Mouse (Mus musculus): Measurements from ENCODE around the gene Jpt2. TPM values are rescaled to one million over a fixed set of nuclear protein-coding genes. Genes with fewer than 3 reads are reported as not detected.

Gene Jpt2
- 125 and 143 TPM in 2 replicates for polyA plus RNA-seq (2014; fragmentation: Nextera tagmentation; extraction: Ambion mirVana)

DNA sequence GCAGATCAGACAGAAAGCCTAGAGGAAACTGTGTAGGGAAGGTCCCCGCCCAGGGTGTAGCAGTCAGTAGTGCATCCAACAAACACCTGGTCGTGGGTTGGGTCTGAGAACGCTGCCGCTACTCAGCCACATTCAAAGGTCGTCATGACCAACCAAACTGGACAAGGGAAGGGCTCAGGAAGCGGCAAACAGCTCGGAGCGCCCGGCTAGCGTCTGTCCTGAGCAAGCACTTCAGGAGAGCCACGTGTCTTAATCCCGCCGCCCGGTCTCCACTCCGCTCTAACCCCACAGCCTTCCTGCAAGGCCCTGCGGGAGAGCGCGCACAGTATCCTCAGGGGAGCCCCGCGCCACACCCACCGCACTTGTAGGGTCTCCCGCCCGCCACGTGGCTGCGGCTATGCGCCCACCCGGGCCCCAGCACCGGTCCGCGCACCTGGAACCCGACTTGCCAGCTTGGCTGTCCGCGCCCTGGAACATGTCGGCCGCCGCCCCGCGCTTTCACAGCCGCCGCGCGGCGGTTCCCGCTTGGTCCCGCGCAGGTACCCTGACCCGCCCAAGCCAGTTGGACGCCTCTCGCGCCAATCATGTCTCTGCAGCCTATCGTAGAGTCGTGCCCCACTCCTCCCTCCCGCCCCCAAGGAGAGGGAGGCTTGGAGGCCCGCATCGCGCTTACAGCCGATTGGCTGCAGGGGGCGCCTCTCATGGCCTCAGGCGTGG, at the start of gene Jpt2:
Gene Jpt2 (minus strand): TSS at position 555 of the 717 bp plus-strand sequence.
- peaks cover 10% of the 10 kb centered on the region for H3K4me1 ChIP-seq (replicated peaks; ENCODE audit: control insufficient read depth, insufficient read depth, low read length)
- H3K4me3 ChIP-seq (ENCODE audit: low read depth, low read length): peak within 1 kb of the TSS; percentile 88
- peak; percentile 100 for ATAC-seq (replicated peaks; ENCODE audit: low FRiP score, low TSS enrichment, low read depth)
- H3K27me3 ChIP-seq (replicated peaks; ENCODE audit: control insufficient read depth, insufficient read depth, low read length): no peaks in the 10 kb centered on the region
- peak; percentile 99 for DNase-seq (ENCODE audit: low spot score)
- H3K9ac ChIP-seq (ENCODE audit: low read length): peak within 1 kb of the TSS; percentile 76
- H3K27ac ChIP-seq (ENCODE audit: low read depth): peak within 1 kb of the TSS; percentile 73
- H3K36me3 ChIP-seq (ENCODE audit: control insufficient read depth, insufficient read depth, low read length): peaks cover 52% of the 10 kb centered on the region
- H3K4me2 ChIP-seq (ENCODE audit: low read length): peak within 1 kb of the TSS; percentile 85
- 1% methylated on average over 57 of the region's 59 CpGs for WGBS
- H3K9me3 ChIP-seq (ENCODE audit: control insufficient read depth, low read length): no peaks in the 10 kb centered on the region

DNA sequence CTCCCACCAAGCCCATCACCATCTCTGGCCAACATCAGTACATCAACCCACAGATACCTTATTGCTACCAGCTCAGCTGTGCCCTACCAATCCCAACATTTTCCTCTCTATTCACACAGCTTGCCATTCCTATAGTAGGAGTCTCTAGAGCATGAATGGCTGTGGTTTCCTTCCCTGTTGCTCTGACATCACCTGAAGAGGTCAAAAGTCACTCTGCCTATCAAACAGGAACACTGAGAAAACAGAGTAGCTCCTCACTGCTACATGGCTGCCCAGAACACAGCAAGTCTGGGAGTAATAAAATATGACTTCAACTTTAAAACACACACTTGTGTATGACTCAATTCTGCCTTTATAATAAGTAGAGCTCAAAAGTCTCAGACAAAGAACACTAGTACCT, 47.0 kb upstream of the Jpt2 start:
- no peak overlapping the region for H3K9ac ChIP-seq (ENCODE audit: low read length)
- H3K4me3 ChIP-seq (ENCODE audit: low read depth, low read length): no peak overlapping the region
- DNase-seq (ENCODE audit: low spot score) (no peak), ATAC-seq (replicated peaks; ENCODE audit: low FRiP score, low TSS enrichment, low read depth) (no peak)
- H3K27ac ChIP-seq (ENCODE audit: low read depth): no peak overlapping the region
- H3K36me3 ChIP-seq (ENCODE audit: control insufficient read depth, insufficient read depth, low read length): peaks cover 76% of the 10 kb centered on the region
- no peak overlapping the region for H3K4me2 ChIP-seq (ENCODE audit: low read length)
- no peaks in the 10 kb centered on the region for H3K9me3 ChIP-seq (ENCODE audit: control insufficient read depth, low read length)
- H3K4me1 ChIP-seq (replicated peaks; ENCODE audit: control insufficient read depth, insufficient read depth, low read length): 0 out of 2 replicates have a peak, but pooled peaks cover under 1% of the 10 kb centered on the region
- no peaks in the 10 kb centered on the region for H3K27me3 ChIP-seq (replicated peaks; ENCODE audit: control insufficient read depth, insufficient read depth, low read length)

DNA sequence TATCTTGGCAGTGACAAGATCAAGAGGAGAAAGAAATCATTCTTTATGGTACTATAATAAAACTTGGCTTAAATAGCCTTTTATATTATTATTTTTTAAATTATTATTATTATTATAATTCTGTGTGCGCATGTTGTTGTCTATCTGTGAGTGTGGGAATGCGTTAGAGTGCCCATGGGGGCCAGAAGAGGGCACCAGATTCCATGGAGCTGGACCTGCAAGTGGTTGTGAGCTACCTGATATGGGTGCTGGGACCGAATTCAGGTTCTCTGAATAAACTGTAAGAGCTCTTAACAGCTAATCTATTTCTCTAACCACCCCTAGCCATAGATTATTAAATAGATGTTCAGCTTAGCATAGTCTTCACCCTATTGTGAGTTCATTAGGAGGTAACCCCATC, 44.6 kb upstream of the Jpt2 start:
- Histone ChIP-seq H3K27me3 (replicated peaks; ENCODE audit: control insufficient read depth, insufficient read depth, low read length) (no peaks in the 10 kb centered on the region), H3K36me3 (ENCODE audit: control insufficient read depth, insufficient read depth, low read length) (peaks cover 76% of the 10 kb centered on the region)

DNA sequence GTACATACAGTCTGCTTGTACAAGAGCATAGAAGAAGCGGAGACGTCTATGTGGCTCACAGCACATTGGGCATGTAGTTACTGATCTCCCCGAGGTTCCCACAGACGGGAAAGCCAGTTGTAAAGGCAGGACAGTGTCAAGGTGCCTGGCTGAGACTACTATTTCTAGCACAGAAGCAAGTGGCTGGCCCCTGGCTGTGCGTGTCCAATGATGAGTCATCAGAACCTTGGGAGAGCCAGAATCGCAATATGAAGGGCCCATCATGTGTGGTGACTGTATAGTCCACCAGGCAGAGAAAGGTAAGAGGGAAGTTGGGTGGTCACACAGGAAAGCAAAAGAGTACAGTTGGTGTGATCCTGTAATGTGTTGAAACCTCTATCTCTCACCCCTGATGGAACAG, 34.2 kb upstream of the Jpt2 start:
- no peaks in the 10 kb centered on the region for H3K4me1 ChIP-seq (replicated peaks; ENCODE audit: control insufficient read depth, insufficient read depth, low read length)
- no peak overlapping the region for H3K27ac ChIP-seq (ENCODE audit: low read depth)
- peaks cover 97% of the 10 kb centered on the region for H3K36me3 ChIP-seq (ENCODE audit: control insufficient read depth, insufficient read depth, low read length)
- H3K4me3 ChIP-seq (ENCODE audit: low read depth, low read length): no peak overlapping the region
- no peaks in the 10 kb centered on the region for H3K27me3 ChIP-seq (replicated peaks; ENCODE audit: control insufficient read depth, insufficient read depth, low read length)
- ATAC-seq (replicated peaks; ENCODE audit: low FRiP score, low TSS enrichment, low read depth): no peak
- no peak for DNase-seq (ENCODE audit: low spot score)
- no peaks in the 10 kb centered on the region for H3K9me3 ChIP-seq (ENCODE audit: control insufficient read depth, low read length)
- no peak overlapping the region for H3K9ac ChIP-seq (ENCODE audit: low read length)
- H3K4me2 ChIP-seq (ENCODE audit: low read length): no peak overlapping the region
- WGBS: 92% methylated on average over 6 of the region's 6 CpGs

More for the DNA sequence above, 44.6 kb upstream of the Jpt2 start:
- DNase-seq (ENCODE audit: low spot score) (no peak), ATAC-seq (replicated peaks; ENCODE audit: low FRiP score, low TSS enrichment, low read depth) (no peak)
- Histone ChIP-seq H3K4me2 (ENCODE audit: low read length) (no peak overlapping the region), H3K9ac (ENCODE audit: low read length) (no peak overlapping the region), H3K27ac (ENCODE audit: low read depth) (no peak overlapping the region), H3K4me3 (ENCODE audit: low read depth, low read length) (no peak overlapping the region), H3K9me3 (ENCODE audit: control insufficient read depth, low read length) (no peaks in the 10 kb centered on the region), H3K4me1 (replicated peaks; ENCODE audit: control insufficient read depth, insufficient read depth, low read length) (no peaks in the 10 kb centered on the region)
- 96% methylated on average over 3 of the region's 3 CpGs for WGBS

DNA sequence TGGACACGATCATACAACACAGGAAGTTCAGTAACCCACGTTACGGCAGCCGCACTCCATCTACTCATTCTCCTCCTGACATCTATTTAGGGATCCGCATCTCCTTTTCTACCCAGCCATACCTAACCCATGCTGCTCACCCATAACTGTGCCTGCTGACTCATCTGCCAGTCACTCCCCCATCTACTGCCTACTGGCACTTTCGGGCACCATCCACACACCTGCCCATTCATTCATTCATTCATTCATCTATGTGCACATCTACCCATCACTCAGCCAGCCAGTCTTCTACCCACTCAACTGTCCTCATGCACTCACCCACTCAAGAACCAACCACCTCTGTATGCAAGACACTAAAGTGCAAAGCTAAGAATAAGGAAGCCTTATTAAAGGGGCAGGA, 26.7 kb upstream of the Jpt2 start:
- DNase-seq (ENCODE audit: low spot score): no peak
- ATAC-seq (replicated peaks; ENCODE audit: low FRiP score, low TSS enrichment, low read depth): no peak
- no peak overlapping the region for H3K27ac ChIP-seq (ENCODE audit: low read depth)
- peaks cover 92% of the 10 kb centered on the region for H3K36me3 ChIP-seq (ENCODE audit: control insufficient read depth, insufficient read depth, low read length)
- H3K4me2 ChIP-seq (ENCODE audit: low read length): no peak overlapping the region
- H3K9me3 ChIP-seq (ENCODE audit: control insufficient read depth, low read length): no peaks in the 10 kb centered on the region
- H3K4me3 ChIP-seq (ENCODE audit: low read depth, low read length): no peak overlapping the region
- H3K4me1 ChIP-seq (replicated peaks; ENCODE audit: control insufficient read depth, insufficient read depth, low read length): no peaks in the 10 kb centered on the region
- no peaks in the 10 kb centered on the region for H3K27me3 ChIP-seq (replicated peaks; ENCODE audit: control insufficient read depth, insufficient read depth, low read length)
- H3K9ac ChIP-seq (ENCODE audit: low read length): no peak overlapping the region
- 95% methylated on average over 6 of the region's 6 CpGs for WGBS

DNA sequence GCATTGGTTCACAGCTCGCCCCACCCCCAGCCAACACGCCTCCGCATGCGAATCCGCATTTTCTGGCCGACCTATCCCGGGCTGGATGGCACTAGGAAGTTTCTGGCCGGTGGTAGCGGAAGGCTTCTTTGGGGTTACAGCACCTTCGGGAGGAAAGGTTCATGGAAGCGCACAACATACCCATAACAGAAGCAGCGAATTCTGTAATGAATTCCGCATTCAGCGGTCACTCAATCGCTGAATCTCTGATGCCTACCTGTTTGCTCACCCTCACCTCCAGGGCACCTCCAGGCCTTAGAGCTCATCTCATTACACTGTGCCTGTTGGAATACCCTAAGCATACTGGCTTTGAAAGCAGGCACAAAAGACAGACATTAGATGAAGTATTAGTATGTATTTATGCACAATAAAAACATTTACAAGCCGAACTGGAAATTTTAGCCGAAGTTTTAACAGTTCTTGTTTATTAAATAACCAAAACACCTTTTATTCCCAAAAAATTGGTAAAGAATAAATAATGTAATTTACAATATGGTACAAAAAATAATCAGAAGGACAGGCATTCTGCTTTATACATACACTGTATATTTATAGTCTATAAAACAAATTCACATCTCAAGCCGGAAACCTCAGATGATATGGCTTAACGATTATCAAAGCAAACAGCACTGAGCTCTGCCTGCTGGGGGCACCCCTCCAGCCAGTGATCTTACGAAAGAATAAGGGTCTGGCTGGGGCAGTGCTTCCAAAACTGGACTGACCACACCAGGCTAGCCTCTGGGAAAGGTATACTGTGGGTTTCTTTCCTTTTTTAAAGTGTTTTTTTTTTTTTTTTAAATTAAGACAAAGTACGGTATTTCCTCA, 595 bp upstream of the Jpt2 start:
- WGBS: 13% methylated on average over 21 of the region's 21 CpGs
- H3K4me1 ChIP-seq (replicated peaks; ENCODE audit: control insufficient read depth, insufficient read depth, low read length): peaks cover 10% of the 10 kb centered on the region
- no peaks in the 10 kb centered on the region for H3K9me3 ChIP-seq (ENCODE audit: control insufficient read depth, low read length)
- DNase-seq (ENCODE audit: low spot score) (no peak), ATAC-seq (replicated peaks; ENCODE audit: low FRiP score, low TSS enrichment, low read depth) (peak; percentile 50)
- H3K4me3 ChIP-seq (ENCODE audit: low read depth, low read length): peak overlapping the region; percentile 88
- peaks cover 52% of the 10 kb centered on the region for H3K36me3 ChIP-seq (ENCODE audit: control insufficient read depth, insufficient read depth, low read length)
- no peaks in the 10 kb centered on the region for H3K27me3 ChIP-seq (replicated peaks; ENCODE audit: control insufficient read depth, insufficient read depth, low read length)
- no peak overlapping the region for H3K27ac ChIP-seq (ENCODE audit: low read depth)
- peak overlapping the region; percentile 85 for H3K4me2 ChIP-seq (ENCODE audit: low read length)
- peak overlapping the region; percentile 2; the same call in 1 of the 2 replicates for H3K9ac ChIP-seq (ENCODE audit: low read length)

DNA sequence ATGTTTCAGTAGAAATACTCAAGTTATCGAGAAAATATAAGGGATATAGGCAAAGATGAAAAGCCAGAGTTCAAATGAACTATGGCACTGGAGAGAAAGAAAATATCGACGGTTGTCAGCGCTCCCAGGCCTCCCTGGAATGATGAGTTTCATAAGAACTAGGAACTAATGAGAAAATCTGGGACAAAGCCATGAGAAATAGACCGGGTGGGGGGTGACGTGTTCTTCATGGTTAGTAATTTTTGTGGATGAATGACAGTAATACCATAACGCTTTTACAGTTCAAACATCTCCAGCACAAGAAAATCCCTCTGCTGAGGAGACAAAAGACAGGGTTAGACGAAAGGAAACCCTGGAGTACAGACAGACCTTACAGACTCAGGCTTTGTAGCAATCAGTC, 1.1 kb downstream of the Jpt2 start:
- 50% methylated on average over 8 of the region's 8 CpGs for WGBS
- no peak overlapping the region for H3K27ac ChIP-seq (ENCODE audit: low read depth)
- no peaks in the 10 kb centered on the region for H3K9me3 ChIP-seq (ENCODE audit: control insufficient read depth, low read length)
- no peaks in the 10 kb centered on the region for H3K27me3 ChIP-seq (replicated peaks; ENCODE audit: control insufficient read depth, insufficient read depth, low read length)
- no peak for DNase-seq (ENCODE audit: low spot score)
- no peak for ATAC-seq (replicated peaks; ENCODE audit: low FRiP score, low TSS enrichment, low read depth)
- H3K4me2 ChIP-seq (ENCODE audit: low read length): peak overlapping the region; percentile 85
- H3K4me1 ChIP-seq (replicated peaks; ENCODE audit: control insufficient read depth, insufficient read depth, low read length): peaks cover 10% of the 10 kb centered on the region
- peak overlapping the region; percentile 88 for H3K4me3 ChIP-seq (ENCODE audit: low read depth, low read length)
- H3K36me3 ChIP-seq (ENCODE audit: control insufficient read depth, insufficient read depth, low read length): peaks cover 52% of the 10 kb centered on the region
- H3K9ac ChIP-seq (ENCODE audit: low read length): peak overlapping the region; percentile 76

DNA sequence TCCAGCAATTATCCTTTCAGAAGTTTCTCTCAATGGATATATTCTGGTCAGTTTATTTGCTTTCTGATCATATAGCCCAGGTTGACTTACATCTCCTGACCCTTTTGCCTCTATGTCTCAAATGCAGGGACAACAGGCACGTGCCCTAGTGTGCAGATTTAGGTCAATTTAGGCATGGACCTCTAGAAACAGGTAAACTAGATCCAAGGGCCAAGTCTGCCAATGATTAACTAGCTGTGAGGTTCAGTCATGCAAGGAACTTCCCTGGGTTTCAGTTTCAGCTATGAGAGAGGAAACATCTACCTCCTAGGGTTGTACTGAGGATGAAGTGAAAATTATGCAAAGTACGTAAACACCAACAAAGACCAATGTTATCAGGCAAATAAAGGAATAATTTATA, 7.2 kb downstream of the Jpt2 start:
- Histone ChIP-seq H3K9me3 (ENCODE audit: control insufficient read depth, low read length) (no peaks in the 10 kb centered on the region), H3K27me3 (replicated peaks; ENCODE audit: control insufficient read depth, insufficient read depth, low read length) (no peaks in the 10 kb centered on the region), H3K4me3 (ENCODE audit: low read depth, low read length) (no peak overlapping the region), H3K4me2 (ENCODE audit: low read length) (no peak overlapping the region), H3K9ac (ENCODE audit: low read length) (no peak overlapping the region), H3K27ac (ENCODE audit: low read depth) (no peak overlapping the region), H3K36me3 (ENCODE audit: control insufficient read depth, insufficient read depth, low read length) (peaks cover 77% of the 10 kb centered on the region), H3K4me1 (replicated peaks; ENCODE audit: control insufficient read depth, insufficient read depth, low read length) (peaks cover 11% of the 10 kb centered on the region; the same call in 1 of the 2 replicates)
- 77% methylated on average over 2 of the region's 2 CpGs for WGBS
- no peak for DNase-seq (ENCODE audit: low spot score)
- 0 out of 2 replicates have a peak, but pooled peaks have one; percentile 50 for ATAC-seq (replicated peaks; ENCODE audit: low FRiP score, low TSS enrichment, low read depth)

All from intestine, embryonic 14.5 days (tissue).